9 mouse cellular contexts compared by ENCODE assay signal in genomic region chr2:74686301-74686987, GRCm38 (mm10). TPM values are rescaled to one million over a fixed set of nuclear protein-coding genes. Genes with fewer than 3 reads are reported as not detected.
DNase-seq lines count a peak whose midpoint lies in the region; ATAC-seq lines count a peak whose summit lies in the region.
"Had no signal": no experiment of that assay in that cellular context is flagged by ENCODE, and none has a peak within 500 bp of the region (broad histone marks: within the 10 kb centered on the region; RNA-seq: fewer than 3 reads in every experiment).

No protein-coding gene starts in this region.

- H3K4me1 ChIP-seq in heart, embryonic 11.5 days (ENCODE audit: control insufficient read depth, insufficient read depth, low read length), result peaks cover 4% of the 10 kb centered on the region
- peaks cover 21% of the 10 kb centered on the region for H3K4me1 ChIP-seq in limb, embryonic 13.5 days
- peaks cover 20% of the 10 kb centered on the region for H3K4me1 ChIP-seq in neural tube, embryonic 15.5 days

- H3K9me3 ChIP-seq in heart, embryonic 11.5 days (replicated peaks; ENCODE audit: control insufficient read depth, low read length), result no peaks in the 10 kb centered on the region
- no peaks in the 10 kb centered on the region for H3K9me3 ChIP-seq in limb, embryonic 13.5 days
- H3K9me3 ChIP-seq in neural tube, embryonic 15.5 days (replicated peaks), result no peaks in the 10 kb centered on the region

- H3K36me3 ChIP-seq in heart, embryonic 11.5 days (ENCODE audit: control insufficient read depth, insufficient read depth, low read length), result no peaks in the 10 kb centered on the region
- 0 out of 2 replicates have a peak, but pooled peaks cover 8% of the 10 kb centered on the region for H3K36me3 ChIP-seq in limb, embryonic 13.5 days
- H3K36me3 ChIP-seq in neural tube, embryonic 15.5 days, result no peaks in the 10 kb centered on the region

- H3K9ac ChIP-seq in heart, embryonic 11.5 days (ENCODE audit: low read depth, low read length), result no peak overlapping the region
- H3K9ac ChIP-seq in limb, embryonic 13.5 days, result peak overlapping the region; percentile 98
- H3K9ac ChIP-seq in neural tube, embryonic 15.5 days (replicated peaks), result peak overlapping the region; percentile 31; the same call in 1 of the 2 replicates

- H3K27me3 ChIP-seq in heart, embryonic 11.5 days (ENCODE audit: control insufficient read depth, insufficient read depth, low read length), result peaks cover 92% of the 10 kb centered on the region
- peaks cover 49% of the 10 kb centered on the region for H3K27me3 ChIP-seq in limb, embryonic 13.5 days
- peaks cover 52% of the 10 kb centered on the region for H3K27me3 ChIP-seq in neural tube, embryonic 15.5 days (replicated peaks)

- ATAC-seq in heart, embryonic 11.5 days (replicated peaks; ENCODE audit: insufficient number of reproducible peaks, low FRiP score, low TSS enrichment), result no peak
- no peak for ATAC-seq in limb, embryonic 13.5 days (ENCODE audit: low FRiP score, low read depth)
- no peak for ATAC-seq in neural tube, embryonic 15.5 days (ENCODE audit: low FRiP score)

- no peak overlapping the region for H3K4me2 ChIP-seq in heart, embryonic 11.5 days
- peak overlapping the region; percentile 77 for H3K4me2 ChIP-seq in limb, embryonic 13.5 days (replicated peaks)
- peak overlapping the region; percentile 48 for H3K4me2 ChIP-seq in neural tube, embryonic 15.5 days

- no peak overlapping the region for H3K4me3 ChIP-seq in heart, embryonic 11.5 days (ENCODE audit: low read depth, low read length)
- H3K4me3 ChIP-seq in limb, embryonic 13.5 days, result peak overlapping the region; percentile 79
- peak overlapping the region; percentile 39 for H3K4me3 ChIP-seq in neural tube, embryonic 15.5 days (replicated peaks)

- no peak overlapping the region for H3K27ac ChIP-seq in heart, embryonic 11.5 days (ENCODE audit: low read depth, low read length)
- H3K27ac ChIP-seq in limb, embryonic 13.5 days, result peak overlapping the region; percentile 93
- H3K27ac ChIP-seq in neural tube, embryonic 15.5 days (replicated peaks), result peak overlapping the region; percentile 70; the same call in 1 of the 2 replicates

- 5% methylated on average over 17 of the region's 17 CpGs for WGBS in heart, embryonic 11.5 days (ENCODE audit: insufficient replicate concordance)
- WGBS in limb, embryonic 13.5 days, result 3% methylated on average over 17 of the region's 17 CpGs
- WGBS in neural tube, embryonic 15.5 days, result 3% methylated on average over 17 of the region's 17 CpGs

- DNase-seq in heart, adult 18-20 months, result peak; percentile 52 to 74
- peak; percentile 35 for DNase-seq in A20 (ENCODE audit: low read depth, low spot score)
- peak; percentile 79 for DNase-seq in adrenal gland, postnatal 14 days
- peak; percentile 57 for DNase-seq in induced T-regulatory cell, adult 2 months (ENCODE audit: low read depth)
- no peak for DNase-seq in natural killer cell, adult 2 months (ENCODE audit: low spot score in 2 of 2)

RNA-seq across cellular contexts. Expression of gene Hoxd10, which starts 5.3 kb away (rescaled TPM):
- not detected for total RNA-seq in heart, adult 18-20 months (2021)
- 0.11 TPM in 1 of 2 replicates, not detected in the other for polyA plus RNA-seq in heart, embryonic 11.5 days (2014; fragmentation: Nextera tagmentation; extraction: Ambion mirVana)
- 0.71 TPM in 1 of 2 replicates, not detected in the other for total RNA-seq in adrenal gland, postnatal 14 days (2021)
- 26.0 and 26.2 TPM in 2 replicates for polyA plus RNA-seq in limb, embryonic 13.5 days (2015; fragmentation: Nextera tagmentation; extraction: Ambion mirVana)
- 61.8 and 83.6 TPM in 2 replicates for polyA plus RNA-seq in neural tube, embryonic 15.5 days (2015; fragmentation: Nextera tagmentation; extraction: Ambion mirVana)
- total RNA-seq: hematopoietic stem cell, adult 5-6 weeks had no signal

RNA-seq across cellular contexts. Expression of gene Hoxd11, which starts 7.1 kb away (rescaled TPM):
- not detected for total RNA-seq in heart, adult 18-20 months (2021)
- not detected in 2 replicates for polyA plus RNA-seq in heart, embryonic 11.5 days (2014; fragmentation: Nextera tagmentation; extraction: Ambion mirVana)
- not detected in 2 replicates for total RNA-seq in adrenal gland, postnatal 14 days (2021)
- 19.1 TPM in 2 replicates for polyA plus RNA-seq in limb, embryonic 13.5 days (2015; fragmentation: Nextera tagmentation; extraction: Ambion mirVana)
- 4.1 and 9.2 TPM in 2 replicates for polyA plus RNA-seq in neural tube, embryonic 15.5 days (2015; fragmentation: Nextera tagmentation; extraction: Ambion mirVana)
- total RNA-seq: hematopoietic stem cell, adult 5-6 weeks had no signal

RNA-seq across cellular contexts. Expression of gene Hoxd9, which starts 11.1 kb away (rescaled TPM):
- under 1 TPM; 0.15 to 0.44 TPM for total RNA-seq in heart, adult 18-20 months (2021)
- 0.13 TPM in 1 of 2 replicates, not detected in the other for polyA plus RNA-seq in heart, embryonic 11.5 days (2014; fragmentation: Nextera tagmentation; extraction: Ambion mirVana)
- total RNA-seq in adrenal gland, postnatal 14 days (2021), result 3.8 and 5.8 TPM in 2 replicates
- polyA plus RNA-seq in limb, embryonic 13.5 days (2015; fragmentation: Nextera tagmentation; extraction: Ambion mirVana), result 10.7 and 10.9 TPM in 2 replicates
- polyA plus RNA-seq in neural tube, embryonic 15.5 days (2015; fragmentation: Nextera tagmentation; extraction: Ambion mirVana), result 20.0 and 21.3 TPM in 2 replicates
- total RNA-seq: hematopoietic stem cell, adult 5-6 weeks had no signal

RNA-seq across cellular contexts. Expression of gene Hoxd12, which starts 11.6 kb away (rescaled TPM):
- total RNA-seq in heart, adult 18-20 months (2021), result not detected
- not detected in 2 replicates for polyA plus RNA-seq in heart, embryonic 11.5 days (2014; fragmentation: Nextera tagmentation; extraction: Ambion mirVana)
- not detected in 2 replicates for total RNA-seq in adrenal gland, postnatal 14 days (2021)
- polyA plus RNA-seq in limb, embryonic 13.5 days (2015; fragmentation: Nextera tagmentation; extraction: Ambion mirVana), result 59.3 and 67.1 TPM in 2 replicates
- 0.38 and 0.43 TPM in 2 replicates for polyA plus RNA-seq in neural tube, embryonic 15.5 days (2015; fragmentation: Nextera tagmentation; extraction: Ambion mirVana)
- total RNA-seq: hematopoietic stem cell, adult 5-6 weeks had no signal

RNA-seq across cellular contexts. Expression of gene Hoxd8, which starts 18.0 kb away (rescaled TPM):
- total RNA-seq in heart, adult 18-20 months (2021), result 1 to 10 TPM in 1 of 2 experiments, under 1 TPM in 1; 0.65 to 2.3 TPM
- polyA plus RNA-seq in heart, embryonic 11.5 days (2014; fragmentation: Nextera tagmentation; extraction: Ambion mirVana), result 0.27 and 0.30 TPM in 2 replicates
- 24.6 and 24.9 TPM in 2 replicates for total RNA-seq in adrenal gland, postnatal 14 days (2021)
- 7.3 and 7.5 TPM in 2 replicates for polyA plus RNA-seq in limb, embryonic 13.5 days (2015; fragmentation: Nextera tagmentation; extraction: Ambion mirVana)
- 12.4 and 12.5 TPM in 2 replicates for polyA plus RNA-seq in neural tube, embryonic 15.5 days (2015; fragmentation: Nextera tagmentation; extraction: Ambion mirVana)
- total RNA-seq: hematopoietic stem cell, adult 5-6 weeks had no signal

Comparison
In these comparisons a context has a peak if more than half of its experiments do, and no peak if none do; other contexts are left out.
1. DNase-seq: peak in heart, adult 18-20 months (2 of 2), A20 (single experiment), adrenal gland, postnatal 14 days (single experiment) and induced T-regulatory cell, adult 2 months (single experiment); none in natural killer cell, adult 2 months (0 of 2).
2. RNA of gene Hoxd10, which starts 5.3 kb away (polyA plus RNA-seq): 61.8 to 83.6 TPM in neural tube, embryonic 15.5 days and 26.0 to 26.2 TPM in limb, embryonic 13.5 days; 0.11 TPM in heart, embryonic 11.5 days; every median in the first group is over 10 times any median in the second.
3. RNA of gene Hoxd9, which starts 11.1 kb away (polyA plus RNA-seq): 20.0 to 21.3 TPM in neural tube, embryonic 15.5 days and 10.7 to 10.9 TPM in limb, embryonic 13.5 days; 0.13 TPM in heart, embryonic 11.5 days; every median in the first group is over 10 times any median in the second.